Mouse (Mus musculus) frontal cortex, postnatal 25 days (tissue): ENCODE results near the gene Palm.
A peak's percentile ranks its signal among the peaks of the same experiment; 100 is the strongest.

Source experiments
- DNase-seq, 2 experiments: peaks; one replicate each; pipeline ENCODE4 v3.0.0; 2022; ENCODE audit warnings: low spot score in 2 of 2

Palm gene

GRCm38 (mm10) chr10:79824413-79824812 lies 31.0 kb downstream of the Palm start:
- no peak for DNase-seq

GRCm38 (mm10) chr10:79831583-79831982 lies 38.2 kb downstream of the Palm start:
- no peak for DNase-seq

GRCm38 (mm10) chr10:79832026-79832785 lies 38.8 kb downstream of the Palm start:
- DNase-seq: no peak

- no peak for DNase-seq
Observed at GRCm38 (mm10) chr10:79832786-79833181, 39.4 kb downstream of the Palm start.

GRCm38 (mm10) chr10:79834769-79835398 lies 41.5 kb downstream of the Palm start:
- DNase-seq: peak; percentile 51 to 68

- no peak for DNase-seq
Observed at GRCm38 (mm10) chr10:79836918-79837317, 43.5 kb downstream of the Palm start.

GRCm38 (mm10) chr10:79838151-79838550 lies 44.8 kb downstream of the Palm start:
- no peak for DNase-seq

GRCm38 (mm10) chr10:79840091-79840490 lies 46.7 kb downstream of the Palm start:
- DNase-seq: no peak

GRCm38 (mm10) chr10:79840644-79841551 lies 47.5 kb downstream of the Palm start:
- DNase-seq: peak; percentile 43 to 53

- DNase-seq: no peak
Observed at GRCm38 (mm10) chr10:79842322-79842721, 49.0 kb downstream of the Palm start.

GRCm38 (mm10) chr10:79843476-79843875 lies 50.1 kb downstream of the Palm start:
- no peak for DNase-seq

- no peak for DNase-seq
Observed at GRCm38 (mm10) chr10:79846553-79846952, 53.2 kb downstream of the Palm start.

- no peak for DNase-seq
Observed at GRCm38 (mm10) chr10:79849941-79850628, 56.7 kb downstream of the Palm start.

- DNase-seq: no peak
Observed at GRCm38 (mm10) chr10:79851653-79852052, 58.3 kb downstream of the Palm start.

- no peak for DNase-seq
Observed at GRCm38 (mm10) chr10:79852107-79852789, 58.9 kb downstream of the Palm start.

GRCm38 (mm10) chr10:79852827-79853226 lies 59.5 kb downstream of the Palm start:
- no peak for DNase-seq

GRCm38 (mm10) chr10:79853392-79853791 lies 60.0 kb downstream of the Palm start:
- peak; percentile 80 to 83 for DNase-seq

GRCm38 (mm10) chr10:79853860-79854795 lies 60.8 kb downstream of the Palm start, which contains the start of gene Ptbp1:
Ptbp1 (plus strand) TSS chr10:79854427.
- DNase-seq: peak; percentile 96 to 98

GRCm38 (mm10) chr10:79854801-79855541 lies 61.6 kb downstream of the Palm start:
- no peak for DNase-seq
